Mouse (Mus musculus) embryo, embryonic 10.5 days (tissue): ENCODE measurements at regions not wholly inside any gene's neighbourhood (a gene's known extent, or its start where the extent isn't known, plus 50 kb on each side); places are given as distances from the start of the nearest gene placed in this dataset.
A peak's percentile ranks its signal among the peaks of the same experiment; 100 is the strongest.

Experiments
- DNase-seq: peaks from one replicate; pipeline ENCODE4 v3.0.0-alpha.2; 2015; ENCODE audit warnings: low spot score

DNA sequence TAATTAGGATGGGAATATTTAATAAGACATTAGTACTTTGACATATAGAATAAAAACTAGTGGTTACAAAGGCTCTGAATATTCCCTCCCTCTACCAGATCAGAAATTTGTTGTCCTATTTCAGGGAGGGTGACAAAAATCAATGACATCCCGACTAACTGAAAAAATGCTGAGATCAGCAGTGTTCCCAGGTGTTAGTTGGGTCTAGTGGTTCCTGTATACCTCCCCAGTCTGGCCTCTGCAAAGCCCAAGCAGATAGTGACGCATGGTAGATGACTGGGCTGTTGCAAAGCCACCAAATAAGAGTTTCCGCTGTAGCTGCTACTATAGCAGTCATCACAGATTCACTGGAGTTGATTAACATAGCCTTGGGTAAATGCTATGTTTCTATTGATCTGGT is 59.9 kb upstream of the Gm4791 start:
- DNase-seq: no peak

DNA sequence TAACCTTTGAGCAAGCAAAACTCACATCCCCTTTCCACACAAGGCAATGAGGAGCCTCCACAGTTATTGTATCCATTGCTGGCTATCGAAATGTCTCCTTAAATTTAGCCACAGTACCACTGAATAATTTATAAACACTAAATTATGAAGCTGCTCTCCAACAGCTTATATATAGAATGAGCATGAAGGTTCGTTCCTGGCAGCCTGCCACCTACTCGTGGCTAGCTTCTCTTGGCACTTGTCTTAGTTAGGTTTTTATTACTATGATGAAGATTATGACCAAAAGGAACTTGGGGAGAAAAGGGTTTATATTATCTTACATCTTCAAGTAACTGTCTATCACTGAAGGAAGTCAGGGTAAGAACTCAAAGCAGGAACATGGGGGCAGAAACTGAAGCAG is 72.9 kb upstream of the Gm4791 start:
- DNase-seq: no peak

DNA sequence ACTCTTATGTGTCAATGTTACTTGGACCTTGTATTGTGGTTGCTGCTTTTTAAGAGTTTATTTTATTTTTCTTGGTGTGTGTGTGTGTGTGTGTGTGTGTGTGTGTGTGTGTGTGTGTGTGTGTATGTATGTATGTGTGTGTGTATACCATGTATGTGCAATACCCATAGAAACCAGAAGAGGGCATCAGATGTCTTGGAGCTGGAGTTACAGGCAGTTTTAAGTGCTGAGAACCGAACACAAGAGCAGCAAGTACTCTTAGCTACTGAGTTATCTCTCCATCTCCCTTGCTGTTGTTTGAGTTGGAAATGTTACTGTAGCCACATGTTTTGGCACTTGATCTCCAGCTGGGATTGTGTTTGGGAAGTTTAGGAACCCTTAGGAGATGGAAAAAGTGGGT is 78.5 kb upstream of the Gm4791 start:
- DNase-seq: no peak

DNA sequence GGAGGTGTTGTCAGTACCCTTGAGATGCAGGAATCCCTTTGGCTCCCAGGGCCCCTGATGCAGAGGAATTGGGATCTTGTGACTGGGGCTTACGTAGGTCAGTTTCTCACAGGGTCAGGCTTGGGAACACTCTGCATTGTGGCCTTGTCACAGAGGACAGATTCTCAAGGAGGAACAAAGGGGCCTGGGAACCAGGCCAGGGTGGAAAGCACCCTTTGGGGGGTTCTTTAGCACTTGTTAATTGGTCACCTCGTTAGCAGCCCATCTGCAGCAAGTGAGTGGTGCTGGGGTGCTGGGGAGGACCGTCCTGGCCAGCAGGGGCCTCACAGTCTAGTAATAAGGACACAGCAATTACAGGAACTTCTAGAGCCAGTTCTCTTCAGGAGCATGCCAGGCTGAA is 85.3 kb upstream of the Gm4791 start:
- no peak for DNase-seq

DNA sequence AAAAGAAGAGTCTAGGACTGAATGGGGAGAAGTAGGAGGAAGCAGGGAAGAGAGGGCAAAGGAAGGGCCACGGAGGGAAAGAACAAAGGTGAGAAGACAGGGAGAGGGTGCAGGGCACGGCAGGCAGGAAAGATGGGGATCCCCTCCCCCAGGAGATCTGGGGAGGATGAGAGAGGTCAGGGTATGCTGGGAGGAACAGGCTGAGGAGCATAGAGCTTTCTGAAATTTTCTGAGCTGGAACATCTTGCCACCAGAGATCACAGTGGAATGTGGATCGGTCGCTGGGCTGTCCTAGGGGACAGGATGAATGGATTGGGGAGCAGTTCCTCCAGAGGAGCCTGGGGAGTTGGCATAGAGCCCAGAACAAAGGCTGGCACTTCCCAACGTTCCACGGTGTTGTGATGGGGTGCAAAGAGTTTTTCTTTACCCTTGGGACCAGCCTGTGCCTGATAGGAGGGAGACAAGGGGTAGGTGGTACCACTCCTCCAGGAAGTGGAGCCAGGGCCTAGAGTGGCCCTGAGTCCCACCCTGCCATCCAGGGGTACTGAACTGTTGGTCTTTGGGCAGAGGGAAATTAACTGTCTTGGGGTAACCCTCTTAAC is 89.0 kb upstream of the Gm4791 start:
- no peak for DNase-seq

DNA sequence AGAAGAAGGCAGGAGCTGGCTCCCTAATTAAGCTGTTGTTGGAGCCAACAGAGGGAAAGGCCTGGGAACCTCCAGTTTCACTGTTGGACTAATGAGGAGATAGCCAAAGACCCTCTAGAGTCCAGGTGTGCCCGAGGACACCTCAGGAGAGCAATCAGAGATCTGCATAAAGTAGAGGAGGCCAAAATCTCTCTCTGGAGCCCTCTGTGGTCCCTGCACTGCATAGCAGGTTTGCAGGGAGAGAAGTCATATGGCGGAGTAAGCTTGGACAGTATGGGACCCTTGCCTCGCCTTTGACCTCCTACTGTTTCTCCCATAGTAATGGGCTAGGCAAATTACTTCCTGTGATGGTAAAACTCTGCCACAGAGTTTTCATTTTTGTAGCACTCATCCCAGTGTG is 93.5 kb upstream of the Gm4791 start:
- no peak for DNase-seq

DNA sequence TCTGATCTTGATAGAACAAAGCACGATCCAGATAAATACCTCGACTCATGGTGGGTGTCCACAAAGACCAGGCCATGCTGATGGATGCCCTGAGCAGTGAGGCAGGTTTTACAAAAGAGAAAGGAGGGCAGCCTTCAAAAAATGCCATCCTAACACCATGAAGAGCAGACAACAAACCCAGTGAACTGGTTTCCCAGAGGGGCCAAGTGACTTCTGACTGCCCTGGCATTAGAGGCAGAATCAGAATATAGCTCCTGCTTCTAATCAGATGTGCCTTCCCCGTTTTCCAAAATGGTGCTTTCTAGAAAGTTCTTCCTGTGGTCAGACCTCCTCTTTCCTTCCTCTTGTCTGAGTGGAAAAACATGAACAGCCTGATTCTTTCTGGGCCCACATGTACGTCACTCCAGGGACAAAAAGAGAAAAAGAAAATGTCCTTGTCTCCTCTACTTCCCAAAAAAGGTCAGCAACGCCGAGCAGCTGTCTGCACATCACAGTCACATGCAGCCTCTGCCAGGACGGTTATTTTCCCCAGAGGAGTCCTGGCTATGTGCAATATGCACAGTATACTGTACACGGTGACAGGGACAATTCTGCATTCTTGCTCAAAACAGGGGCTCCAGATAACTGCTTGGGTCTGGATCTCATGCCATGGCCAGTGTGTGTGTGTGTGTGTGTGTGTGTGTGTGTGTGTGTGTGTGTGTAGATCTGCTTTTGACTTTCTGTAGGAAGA is 94.9 kb upstream of the Gm4791 start:
- no peak for DNase-seq

DNA sequence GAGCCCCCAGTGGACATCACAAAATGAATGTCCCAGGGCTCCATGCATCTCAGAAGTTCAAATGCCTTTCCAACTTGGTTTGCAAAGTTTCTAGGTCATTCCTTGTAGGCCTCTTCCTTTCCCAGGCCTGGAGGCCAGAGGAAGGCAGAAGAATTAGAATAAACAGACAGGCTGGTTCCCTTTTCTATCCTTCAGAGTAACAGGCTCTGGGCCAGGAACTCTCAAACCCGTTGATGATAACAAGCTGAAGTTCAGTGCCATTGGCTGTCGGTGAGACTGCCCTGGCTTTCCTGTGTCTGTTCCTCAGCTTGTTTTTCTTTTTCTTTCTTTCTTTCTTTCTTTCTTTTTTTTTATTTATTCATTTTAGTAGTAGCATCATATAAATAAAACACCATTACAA is 99.3 kb upstream of the Gm4791 start:
- DNase-seq: no peak

DNA sequence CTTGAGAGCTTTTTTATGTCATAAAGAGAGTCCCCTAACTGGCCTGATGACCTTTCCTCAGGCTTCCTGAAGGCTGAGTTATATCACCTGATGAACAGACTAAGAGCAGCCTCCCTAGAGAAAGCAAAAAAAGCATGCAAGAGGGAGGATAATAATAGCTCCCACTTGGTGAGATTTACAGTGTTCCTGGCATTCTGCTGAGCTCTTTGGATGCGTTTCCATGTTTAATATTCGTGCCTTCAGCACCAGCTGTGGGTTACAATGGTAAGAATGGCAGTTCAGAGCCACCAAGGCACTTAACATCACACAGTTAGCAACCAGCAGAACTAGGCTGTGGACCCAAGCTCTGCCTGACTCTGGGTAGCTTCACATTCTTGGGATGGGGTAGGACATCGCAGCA is 100.4 kb upstream of the Gm4791 start:
- no peak for DNase-seq

DNA sequence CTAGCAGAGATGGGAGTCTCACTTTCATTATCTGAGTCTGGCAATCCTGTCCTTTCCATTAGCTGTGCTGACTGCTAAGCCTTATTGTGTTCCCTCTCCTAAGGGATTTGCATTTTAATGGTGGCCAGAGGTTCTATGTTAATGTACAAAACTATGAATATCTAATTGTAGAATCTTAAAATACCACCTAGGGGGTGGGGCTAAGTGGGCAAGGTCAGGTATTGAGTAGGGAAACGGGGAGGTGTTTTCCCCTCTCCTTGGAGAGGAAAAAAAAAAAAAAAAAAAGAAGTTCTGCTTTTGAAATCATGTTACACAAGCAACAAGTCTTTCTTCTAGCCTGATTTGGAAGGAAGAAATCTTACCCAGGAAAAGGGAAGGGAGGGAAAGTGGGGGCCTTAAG is 106.7 kb upstream of the Gm4791 start:
- no peak for DNase-seq

DNA sequence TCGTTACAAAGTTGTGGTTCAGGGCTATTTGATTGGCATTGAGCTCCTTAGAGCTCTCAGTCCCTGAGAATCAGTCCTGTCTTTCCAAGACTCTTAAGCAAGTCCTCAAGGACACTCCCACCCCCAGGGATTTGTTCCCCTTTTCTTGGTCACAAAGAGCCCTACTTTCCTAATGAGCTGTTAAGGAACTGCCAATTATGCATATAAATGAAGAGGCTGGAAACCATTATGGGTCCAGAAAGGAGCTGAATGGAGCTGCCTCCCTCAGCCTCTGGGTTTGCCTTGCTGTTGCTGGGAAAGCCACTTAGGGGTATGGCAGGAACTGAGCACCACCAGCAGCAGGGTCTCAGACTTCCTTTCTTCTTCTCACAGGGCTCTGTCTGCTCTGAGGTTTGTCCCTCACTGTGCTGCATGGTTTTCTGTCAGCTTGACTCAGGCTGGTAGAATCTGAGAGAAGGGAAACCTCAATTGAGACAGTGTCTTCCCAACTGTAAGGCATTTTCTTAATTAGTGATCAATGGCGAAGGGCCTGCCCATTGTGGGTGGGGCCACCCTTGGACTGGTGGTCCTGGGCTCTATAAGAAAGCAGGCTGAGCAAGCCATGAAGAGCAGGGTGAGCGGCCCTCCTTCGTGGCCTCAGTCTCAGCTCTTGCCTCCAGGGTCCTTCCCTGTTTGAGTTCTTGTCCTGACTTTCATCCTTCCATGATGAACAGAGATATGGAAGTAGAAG is 108.4 kb upstream of the Gm4791 start:
- no peak for DNase-seq

DNA sequence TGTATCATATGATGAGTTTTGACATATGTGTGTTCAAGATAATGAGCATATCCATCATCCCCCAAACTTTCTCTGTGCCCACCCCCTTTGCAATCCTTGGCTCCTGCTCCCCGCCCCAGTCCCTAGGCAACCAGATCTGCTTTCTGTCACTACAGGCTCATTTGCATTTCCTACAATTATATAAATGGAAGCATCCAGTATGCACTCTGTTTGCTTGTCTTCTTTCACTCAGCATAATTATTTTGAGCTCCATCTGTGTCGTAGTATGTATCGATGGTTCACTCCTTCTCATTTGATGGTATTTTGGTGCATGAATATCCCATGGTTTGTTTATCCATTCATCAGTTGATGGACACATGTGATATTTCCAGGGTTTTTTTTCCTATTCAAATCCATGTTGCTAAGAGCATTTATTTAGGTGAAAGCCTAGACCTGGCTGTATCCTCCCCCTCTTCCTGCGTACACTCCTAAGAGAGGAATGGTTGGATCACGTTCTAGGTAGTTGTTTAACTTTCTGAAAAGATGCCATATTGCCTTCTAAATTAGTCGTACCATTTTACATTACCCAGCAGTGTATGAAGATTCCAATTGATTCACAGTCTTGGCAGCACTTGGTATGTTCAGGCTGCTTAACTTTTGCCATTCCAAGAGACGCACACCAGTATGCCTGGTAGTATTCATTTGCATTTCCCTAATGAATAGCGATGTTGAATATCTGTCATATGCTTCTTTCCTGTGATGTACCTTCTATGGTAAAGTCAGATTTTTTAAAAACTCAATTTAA is 127.1 kb upstream of the Gm4791 start:
- no peak for DNase-seq

DNA sequence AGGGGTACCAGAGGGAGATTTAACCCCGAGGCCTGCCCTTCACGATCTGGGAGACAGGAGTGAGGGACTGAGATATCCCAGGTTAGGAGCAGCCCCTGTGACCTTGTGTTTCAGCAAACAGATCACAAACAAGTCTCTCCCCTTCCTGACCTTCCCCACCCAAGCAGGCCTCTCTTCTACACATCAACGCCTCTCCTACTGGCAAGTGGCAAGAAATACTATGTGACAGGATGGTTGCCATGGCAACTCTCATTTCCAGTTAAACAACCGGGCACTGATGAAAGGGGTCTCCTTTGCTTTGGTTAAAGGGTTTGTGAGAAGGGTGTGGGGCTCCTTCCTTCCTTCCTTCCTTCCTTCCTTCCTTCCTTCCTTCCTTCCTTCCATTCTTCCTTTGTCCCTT is 134.6 kb upstream of the Gm4791 start:
- peak; percentile 68 for DNase-seq

DNA sequence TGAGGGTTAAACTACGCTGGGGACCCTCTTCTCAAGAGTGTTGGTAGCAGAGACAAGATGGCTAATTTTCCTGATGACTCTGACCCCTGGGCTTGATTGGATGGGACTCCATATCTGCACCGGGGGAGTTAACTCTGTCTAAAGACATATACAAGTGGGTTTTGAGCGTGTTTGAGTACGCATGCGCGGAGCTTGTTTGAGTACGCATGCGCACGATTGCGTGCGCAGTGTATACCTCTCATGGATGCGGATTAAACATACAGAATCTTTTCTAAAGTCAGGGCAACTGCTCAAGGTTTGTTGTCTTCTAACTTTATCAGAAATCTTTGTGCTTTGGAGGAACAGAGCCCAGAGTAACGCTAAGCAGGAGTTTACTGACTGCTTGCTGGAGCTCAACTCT is 146.8 kb upstream of the Gm4791 start:
- DNase-seq: no peak

DNA sequence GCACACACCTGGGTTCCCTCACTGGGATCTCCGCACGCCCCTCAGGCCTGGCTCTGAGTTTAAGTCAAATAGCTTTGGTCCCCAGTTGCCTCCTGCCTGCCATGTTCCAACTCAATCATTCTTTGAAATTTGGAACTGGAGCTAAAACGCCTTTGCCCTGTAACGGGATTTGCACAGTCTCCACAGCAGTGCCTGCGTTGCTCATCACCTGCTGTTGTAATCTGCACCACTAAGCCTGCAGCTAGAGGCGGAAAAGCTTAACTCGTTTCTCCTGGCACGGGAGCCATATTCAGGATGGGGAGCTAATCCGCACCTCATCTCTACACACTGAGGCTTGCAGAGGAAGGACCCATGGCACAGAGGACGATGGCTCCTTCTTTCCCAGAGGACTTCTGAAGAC is 147.2 kb upstream of the Gm4791 start:
- DNase-seq: no peak

DNA sequence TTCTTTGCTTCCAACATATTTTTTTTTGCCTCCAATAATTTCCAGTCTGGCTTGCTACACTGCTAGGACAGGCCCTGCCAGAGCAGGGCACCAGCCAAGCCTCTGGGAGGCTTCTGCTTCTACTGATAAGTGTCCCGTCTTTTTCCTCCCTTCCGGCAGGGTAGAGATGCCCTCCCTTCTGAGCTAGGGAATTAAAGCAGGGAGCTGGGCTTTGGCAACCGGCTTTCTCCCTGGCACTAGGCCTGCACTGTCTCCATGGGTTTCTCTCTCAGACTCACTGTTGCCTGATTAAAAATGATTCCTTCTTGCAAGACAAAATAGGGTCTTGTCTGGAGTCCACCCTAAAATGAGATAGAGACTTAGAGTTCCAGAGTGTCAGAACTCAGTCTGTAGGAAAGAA is 153.3 kb upstream of the Gm4791 start:
- no peak for DNase-seq

DNA sequence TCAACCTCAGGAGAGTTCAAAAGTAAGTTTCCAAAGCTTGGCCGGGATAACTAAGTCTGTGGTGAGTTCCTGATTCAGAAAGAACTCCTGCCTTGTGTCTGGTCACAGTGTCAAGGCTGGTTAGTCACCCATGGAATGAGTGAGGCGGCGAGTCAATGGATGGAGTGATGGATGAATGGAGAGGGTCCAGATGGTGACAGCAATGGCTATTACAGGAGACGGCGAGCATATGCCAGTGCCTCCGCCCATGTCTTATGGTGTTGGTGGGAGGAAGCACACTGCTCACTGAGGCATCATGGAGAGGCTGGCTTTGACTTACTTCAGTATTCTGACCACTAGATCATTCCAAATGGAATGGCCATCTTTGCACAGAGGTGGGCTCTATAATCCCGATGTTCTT is 154.8 kb upstream of the Gm4791 start:
- DNase-seq: no peak

DNA sequence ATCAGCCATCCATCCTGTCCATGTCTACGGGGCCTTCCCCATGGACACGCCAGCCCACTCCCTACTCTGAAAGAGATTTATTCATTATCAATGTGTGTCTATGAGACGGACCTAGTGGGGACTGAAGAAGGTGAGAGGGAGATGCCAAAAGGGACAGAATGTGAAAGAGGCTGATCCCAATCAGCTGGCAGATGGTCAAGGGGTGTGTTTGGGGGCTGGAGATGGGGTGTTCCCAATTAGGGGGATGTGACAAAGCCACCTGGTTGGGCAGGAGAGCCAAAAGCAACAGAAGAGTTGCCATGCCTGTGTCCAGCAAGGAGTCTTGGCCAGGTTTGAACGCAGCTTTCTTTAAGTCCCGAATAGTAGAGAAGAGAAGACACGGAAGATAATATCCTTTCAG is 157.0 kb upstream of the Gm4791 start:
- no peak for DNase-seq

DNA sequence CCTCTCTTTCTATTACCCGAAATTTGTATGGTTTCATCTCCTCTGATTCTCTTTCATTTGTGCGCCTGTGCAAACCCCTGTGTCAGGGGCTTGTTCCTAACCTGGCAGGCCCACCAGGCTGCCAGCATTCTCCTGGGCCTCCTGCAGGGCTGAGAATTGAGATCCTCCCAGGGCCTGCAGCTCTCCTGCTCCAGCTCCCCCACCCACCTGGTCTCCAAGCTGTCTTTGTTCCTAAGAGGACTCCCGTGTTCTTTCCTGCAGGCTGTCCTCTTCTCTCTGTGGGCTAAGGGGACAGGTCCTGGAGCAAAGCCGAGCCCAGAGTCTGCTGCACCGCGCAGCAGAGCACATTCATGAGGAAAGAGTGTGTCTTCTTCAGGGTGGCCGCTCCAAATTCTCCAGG is 163.3 kb upstream of the Gm4791 start:
- DNase-seq: no peak

DNA sequence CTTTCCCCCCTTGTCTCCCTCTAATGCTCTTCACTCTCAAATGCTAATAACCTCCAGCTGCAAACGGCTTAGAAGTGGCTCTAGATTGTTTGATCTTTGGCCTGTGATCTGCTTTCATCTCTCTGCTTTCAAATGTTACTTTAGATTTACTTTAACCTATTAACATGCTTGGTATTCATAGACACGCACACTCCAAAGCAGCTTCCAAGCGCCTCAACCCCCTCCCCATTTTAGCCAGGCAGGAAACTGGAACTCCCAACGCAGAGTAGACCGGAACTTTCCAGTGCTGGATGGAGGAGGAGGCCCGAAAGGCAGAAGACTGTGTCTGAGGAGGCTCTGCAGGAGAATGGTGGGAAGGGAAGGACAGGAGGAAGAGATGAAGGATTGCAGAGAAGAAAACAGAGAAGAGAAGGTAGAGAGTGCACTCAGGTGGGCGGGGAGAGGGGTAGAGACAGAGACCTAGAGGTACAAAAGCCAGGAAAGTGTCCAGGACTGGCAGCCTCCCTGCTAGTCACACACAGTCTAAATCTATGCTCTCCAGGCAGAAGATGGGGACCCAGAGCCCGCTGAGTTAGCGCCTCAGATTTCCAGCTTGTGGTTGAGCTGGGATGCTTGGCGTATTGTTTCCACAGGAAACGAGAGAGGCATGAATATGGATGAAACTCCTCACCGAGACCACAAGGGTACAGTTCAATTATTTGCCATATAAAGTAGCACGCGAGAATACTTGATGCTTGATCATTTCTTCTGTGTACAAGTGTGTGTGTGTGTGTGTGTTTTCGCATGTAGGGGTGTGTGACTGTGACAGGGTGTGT is 167.6 kb upstream of the Gm4791 start:
- DNase-seq: peak; percentile 50

DNA sequence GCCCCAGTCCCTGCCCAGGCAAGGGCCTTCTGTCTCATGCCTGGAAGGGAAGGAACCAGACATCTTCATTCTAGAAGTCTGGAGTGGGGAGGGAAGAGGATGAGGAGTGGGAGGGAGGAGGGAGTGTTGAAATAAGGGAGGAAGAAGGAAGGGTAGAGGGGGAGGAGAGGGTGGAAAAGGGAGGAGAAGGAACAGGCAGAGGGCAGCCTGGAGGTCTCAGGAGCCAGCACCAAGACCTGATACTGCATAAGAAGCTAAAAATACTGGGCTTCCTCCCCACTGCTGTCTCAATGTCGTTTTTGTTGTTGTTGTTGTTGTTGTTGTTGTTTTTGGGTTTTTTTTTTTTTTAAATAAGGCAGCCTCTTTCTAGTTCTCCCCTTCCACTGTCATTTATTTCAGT is 168.2 kb upstream of the Gm4791 start:
- peak; percentile 24 for DNase-seq

DNA sequence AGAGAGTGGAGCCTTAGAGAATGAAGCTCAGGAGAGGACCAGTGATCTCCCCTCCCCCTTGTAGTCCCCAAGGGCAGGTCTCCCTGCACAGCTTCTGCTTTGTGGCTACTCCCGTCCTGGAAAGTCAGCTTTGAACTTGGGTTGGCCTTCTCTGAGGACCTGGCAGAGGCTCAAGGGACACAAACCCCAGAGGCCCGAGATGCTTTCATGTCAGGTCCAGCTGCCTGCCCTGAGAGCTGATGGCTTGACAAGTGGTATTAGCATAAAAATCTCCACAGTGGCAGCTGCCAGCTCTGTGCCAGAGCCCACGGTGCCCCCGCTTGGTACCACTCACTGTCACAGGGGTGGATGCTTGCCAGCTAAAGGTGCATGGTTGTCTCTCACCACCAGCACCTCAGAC is 173.8 kb upstream of the Gm4791 start:
- DNase-seq: no peak
